18 mouse cellular contexts compared by ENCODE assay signal in genomic region chr1:152810533-152811439, GRCm38 (mm10). TPM values are rescaled to one million over a fixed set of nuclear protein-coding genes. Genes with fewer than 3 reads are reported as not detected.
DNase-seq lines count a peak whose midpoint lies in the region; ATAC-seq and TF ChIP-seq lines count a peak whose summit lies in the region.
"Had no signal": no experiment of that assay in that cellular context is flagged by ENCODE, and none has a peak within 500 bp of the region (broad histone marks: within the 10 kb centered on the region; RNA-seq: fewer than 3 reads in every experiment).

No protein-coding gene starts in this region.

- H3K4me3 ChIP-seq in lung, postnatal 0 days (ENCODE audit: low read depth, low read length): no peak overlapping the region
- H3K4me3 ChIP-seq in bone marrow macrophage, adult 2 months (ENCODE audit: insufficient read depth, low read length): peak overlapping the region; percentile 27; the same call in 1 of the 2 replicates
- H3K4me3 ChIP-seq in forebrain, embryonic 15.5 days: no peak overlapping the region
- no peak overlapping the region for H3K4me3 ChIP-seq in embryonic facial prominence, embryonic 10.5 days
- H3K4me3 ChIP-seq: heart, embryonic 15.5 days; hindbrain, embryonic 15.5 days; limb, embryonic 10.5 days; neural tube, embryonic 13.5 days had no signal

- no peak for TF ChIP-seq CTCF in lung, postnatal 0 days (IDR thresholded peaks at IDR 0.05)
- no peak for TF ChIP-seq CTCF in bone marrow macrophage, adult 2 months (IDR thresholded peaks at IDR 0.05; ENCODE audit: low read depth, low read length)

- TF ChIP-seq POLR2A in bone marrow macrophage, adult 2 months (IDR thresholded peaks at IDR 0.05; ENCODE audit: borderline replicate concordance, low read depth, low read length): no peak

- no peak for TF ChIP-seq EP300 in lung, postnatal 0 days (IDR thresholded peaks at IDR 0.05)

- H3K36me3 ChIP-seq in lung, postnatal 0 days (ENCODE audit: insufficient read depth, low read length): no peaks in the 10 kb centered on the region
- H3K36me3 ChIP-seq in forebrain, embryonic 15.5 days: no peaks in the 10 kb centered on the region
- H3K36me3 ChIP-seq in embryonic facial prominence, embryonic 10.5 days (replicated peaks): no peaks in the 10 kb centered on the region
- H3K36me3 ChIP-seq: heart, embryonic 15.5 days; hindbrain, embryonic 15.5 days; limb, embryonic 10.5 days; neural tube, embryonic 13.5 days had no signal

- H3K9me3 ChIP-seq in lung, postnatal 0 days (ENCODE audit: low read length): no peaks in the 10 kb centered on the region
- no peaks in the 10 kb centered on the region for H3K9me3 ChIP-seq in forebrain, embryonic 15.5 days
- H3K9me3 ChIP-seq in embryonic facial prominence, embryonic 10.5 days: no peaks in the 10 kb centered on the region
- H3K9me3 ChIP-seq: heart, embryonic 15.5 days; hindbrain, embryonic 15.5 days; limb, embryonic 10.5 days; neural tube, embryonic 13.5 days had no signal

- WGBS in lung, postnatal 0 days: 74% methylated on average over 13 of the region's 13 CpGs
- WGBS in forebrain, embryonic 15.5 days: 40% methylated on average over 13 of the region's 13 CpGs
- 73% methylated on average over 13 of the region's 13 CpGs for WGBS in embryonic facial prominence, embryonic 10.5 days

- no peak for ATAC-seq in lung, postnatal 0 days
- 0 out of 2 replicates have a peak, but pooled peaks have one; percentile 7 for ATAC-seq in forebrain, embryonic 15.5 days (replicated peaks)
- ATAC-seq in neutrophil, adult 5-6 weeks (ENCODE audit: extremely low read depth, insufficient number of reproducible peaks, low FRiP score, poor library complexity, severe bottlenecking): peak; percentile 35
- ATAC-seq: activated CD4-positive, CD25-positive, alpha-beta regulatory T cell, adult 4 months; CD4-positive, CD25-positive, alpha-beta regulatory T cell, adult 4 months had no signal

- no peak overlapping the region for H3K9ac ChIP-seq in lung, postnatal 0 days (replicated peaks; ENCODE audit: low read depth)
- H3K9ac ChIP-seq in forebrain, embryonic 15.5 days (replicated peaks): no peak overlapping the region
- H3K9ac ChIP-seq: heart, embryonic 15.5 days; hindbrain, embryonic 15.5 days; liver, embryonic 14.5 days; neural tube, embryonic 13.5 days had no signal

- peak; percentile 40 for DNase-seq in lung, postnatal 0 days (ENCODE audit: low spot score)
- no peak for DNase-seq in lung, postnatal 25 days (ENCODE audit: low spot score)
- DNase-seq in embryonic facial prominence, embryonic 10.5 days (ENCODE audit: low spot score): no peak
- DNase-seq in spleen, adult 18-20 months: no peak
- DNase-seq in layer of hippocampus, postnatal 10 days (ENCODE audit: low spot score in 2 of 2): no peak
- DNase-seq: cerebellum, adult 11 months; cerebellum, postnatal 36 days; thymus, postnatal 25 days had no signal

- H3K27me3 ChIP-seq in lung, postnatal 0 days (replicated peaks; ENCODE audit: insufficient read depth, low read length): no peaks in the 10 kb centered on the region
- H3K27me3 ChIP-seq in forebrain, embryonic 15.5 days: no peaks in the 10 kb centered on the region
- H3K27me3 ChIP-seq in embryonic facial prominence, embryonic 10.5 days (replicated peaks; ENCODE audit: low read depth, poor library complexity, severe bottlenecking): no peaks in the 10 kb centered on the region
- H3K27me3 ChIP-seq: heart, embryonic 15.5 days; hindbrain, embryonic 15.5 days; neural tube, embryonic 13.5 days had no signal

- no peaks in the 10 kb centered on the region for H3K4me1 ChIP-seq in lung, postnatal 0 days (ENCODE audit: insufficient read depth, low read depth, low read length)
- H3K4me1 ChIP-seq in bone marrow macrophage, adult 2 months (ENCODE audit: control insufficient read depth, insufficient read depth, low read length): peaks cover 53% of the 10 kb centered on the region
- peaks cover 20% of the 10 kb centered on the region for H3K4me1 ChIP-seq in forebrain, embryonic 15.5 days
- peaks cover 41% of the 10 kb centered on the region for H3K4me1 ChIP-seq in embryonic facial prominence, embryonic 10.5 days

- H3K4me2 ChIP-seq in lung, postnatal 0 days (replicated peaks; ENCODE audit: low read depth, low read length): no peak overlapping the region
- H3K4me2 ChIP-seq in forebrain, embryonic 15.5 days (replicated peaks): no peak overlapping the region
- H3K4me2 ChIP-seq: heart, embryonic 15.5 days; hindbrain, embryonic 15.5 days; neural tube, embryonic 13.5 days had no signal

- H3K27ac ChIP-seq in lung, postnatal 0 days (ENCODE audit: low read length): no peak overlapping the region
- peak overlapping the region; percentile 61 for H3K27ac ChIP-seq in bone marrow macrophage, adult 2 months (ENCODE audit: insufficient read depth, low read depth, low read length)
- H3K27ac ChIP-seq in forebrain, embryonic 15.5 days (replicated peaks): no peak overlapping the region; the same call in 1 of the 2 replicates
- no peak overlapping the region for H3K27ac ChIP-seq in embryonic facial prominence, embryonic 10.5 days (replicated peaks)
- H3K27ac ChIP-seq: hindbrain, embryonic 15.5 days; limb, embryonic 10.5 days; liver, embryonic 14.5 days; neural tube, embryonic 13.5 days had no signal

RNA-seq across cellular contexts. Expression of gene Ncf2, which starts 10.8 kb away (rescaled TPM):
- 9.6 and 12.0 TPM in 2 replicates for polyA plus RNA-seq in lung, postnatal 0 days (2015; fragmentation: Nextera tagmentation; extraction: Ambion mirVana)
- 268 and 316 TPM in 2 replicates for polyA plus RNA-seq in bone marrow macrophage, adult 2 months (2012; ENCODE audit: insufficient read depth, insufficient read length, missing spikeins)
- 2.0 and 2.3 TPM in 2 replicates for polyA plus RNA-seq in forebrain, embryonic 15.5 days (2015; fragmentation: Nextera tagmentation; extraction: Ambion mirVana)
- total RNA-seq in neutrophil, adult 5-6 weeks (2017): 637 and 647 TPM in 2 replicates
- 2.2 and 2.6 TPM in 2 replicates for polyA plus RNA-seq in embryonic facial prominence, embryonic 10.5 days (2016; fragmentation: Nextera tagmentation; extraction: Ambion mirVana)
- 1 to 10 TPM; 2.3 to 3.7 TPM for total RNA-seq in layer of hippocampus, postnatal 10 days (2021)

RNA-seq across cellular contexts. Expression of gene Arpc5, which starts 44.4 kb away (rescaled TPM):
- 376 and 377 TPM in 2 replicates for polyA plus RNA-seq in lung, postnatal 0 days (2015; fragmentation: Nextera tagmentation; extraction: Ambion mirVana)
- 562 and 626 TPM in 2 replicates for polyA plus RNA-seq in bone marrow macrophage, adult 2 months (2012; ENCODE audit: insufficient read depth, insufficient read length, missing spikeins)
- polyA plus RNA-seq in forebrain, embryonic 15.5 days (2015; fragmentation: Nextera tagmentation; extraction: Ambion mirVana): 377 and 388 TPM in 2 replicates
- total RNA-seq in neutrophil, adult 5-6 weeks (2017): 356 and 382 TPM in 2 replicates
- 198 and 199 TPM in 2 replicates for polyA plus RNA-seq in embryonic facial prominence, embryonic 10.5 days (2016; fragmentation: Nextera tagmentation; extraction: Ambion mirVana)
- 100 to 1,000 TPM; 272 to 278 TPM for total RNA-seq in layer of hippocampus, postnatal 10 days (2021)

RNA-seq across cellular contexts. Expression of gene Rgl1, which starts 44.6 kb away (rescaled TPM):
- polyA plus RNA-seq in lung, postnatal 0 days (2015; fragmentation: Nextera tagmentation; extraction: Ambion mirVana): 33.2 and 44.4 TPM in 2 replicates
- 9.7 and 11.9 TPM in 2 replicates for polyA plus RNA-seq in bone marrow macrophage, adult 2 months (2012; ENCODE audit: insufficient read depth, insufficient read length, missing spikeins)
- 21.2 and 22.8 TPM in 2 replicates for polyA plus RNA-seq in forebrain, embryonic 15.5 days (2015; fragmentation: Nextera tagmentation; extraction: Ambion mirVana)
- 12.4 and 12.6 TPM in 2 replicates for total RNA-seq in neutrophil, adult 5-6 weeks (2017)
- 28.0 and 30.8 TPM in 2 replicates for polyA plus RNA-seq in embryonic facial prominence, embryonic 10.5 days (2016; fragmentation: Nextera tagmentation; extraction: Ambion mirVana)
- total RNA-seq in layer of hippocampus, postnatal 10 days (2021): 10 to 100 TPM; 63.9 to 67.0 TPM

Comparison
In these comparisons a context has a peak if more than half of its experiments do, and no peak if none do; other contexts are left out.
1. RNA of gene Ncf2, which starts 10.8 kb away (polyA plus RNA-seq): 268 to 316 TPM in bone marrow macrophage, adult 2 months; 9.6 to 12.0 TPM in lung, postnatal 0 days, 2.2 to 2.6 TPM in embryonic facial prominence, embryonic 10.5 days and 2.0 to 2.3 TPM in forebrain, embryonic 15.5 days; every median in the first group is over 10 times any median in the second.